Comparison of ENCODE assay signal across 15 mouse cellular contexts in the genomic region with DNA sequence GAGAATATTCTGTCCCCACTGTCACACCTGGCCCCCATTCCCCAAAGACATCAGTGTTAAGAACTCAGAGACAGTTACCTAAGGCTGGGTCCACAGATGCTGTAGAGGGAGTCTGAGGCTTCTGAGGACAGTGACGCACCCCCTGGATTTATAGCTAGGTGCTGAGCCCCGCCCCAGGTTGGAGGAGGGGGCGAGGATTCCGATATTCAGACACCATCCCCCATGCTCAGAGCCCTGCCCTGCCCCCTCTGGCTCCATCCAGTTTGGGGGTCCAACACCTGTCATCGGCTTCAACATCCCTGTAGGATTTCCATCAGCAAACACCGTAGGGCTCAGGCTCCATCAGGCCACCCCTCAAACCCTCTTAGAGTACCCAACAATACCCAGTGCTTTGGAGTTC. TPM values are rescaled to one million over a fixed set of nuclear protein-coding genes. Genes with fewer than 3 reads are reported as not detected.
DNase-seq lines count a peak whose midpoint lies in the region; ATAC-seq and TF ChIP-seq lines count a peak whose summit lies in the region.
"Had no signal": no experiment of that assay in that cellular context is flagged by ENCODE, and none has a peak within 500 bp of the region (broad histone marks: within the 10 kb centered on the region; RNA-seq: fewer than 3 reads in every experiment).

No protein-coding gene starts in this region.

- no peak overlapping the region for H3K4me2 ChIP-seq in forebrain, embryonic 13.5 days
- no peak overlapping the region for H3K4me2 ChIP-seq in forebrain, postnatal 0 days (ENCODE audit: low read depth)
- H3K4me2 ChIP-seq in midbrain, embryonic 12.5 days (replicated peaks): no peak overlapping the region
- no peak overlapping the region for H3K4me2 ChIP-seq in midbrain, embryonic 15.5 days
- peak overlapping the region; percentile 30 for H3K4me2 ChIP-seq in heart, embryonic 16.5 days (ENCODE audit: low read depth, low read length)
- peak overlapping the region; percentile 63 for H3K4me2 ChIP-seq in myocyte (ENCODE audit: low read depth)
- no peak overlapping the region for H3K4me2 ChIP-seq in liver, postnatal 0 days (ENCODE audit: low read depth, low read length)
- H3K4me2 ChIP-seq: liver, embryonic 13.5 days had no signal

- no peaks in the 10 kb centered on the region for H3K79me2 ChIP-seq in myocyte (ENCODE audit: control insufficient read depth, insufficient read depth)

- no peak for DNase-seq in forebrain, postnatal 0 days
- DNase-seq in liver, postnatal 0 days: no peak
- DNase-seq in gastrocnemius, postnatal 14 days: no peak
- DNase-seq: adrenal gland, postnatal 25 days; cerebellum, postnatal 36 days; kidney, adult 11 months; kidney, postnatal 4 days; liver, embryonic 13.5 days; right cerebral cortex, postnatal 25 days had no signal

- no peaks in the 10 kb centered on the region for H3K36me3 ChIP-seq in forebrain, embryonic 13.5 days (ENCODE audit: poor library complexity, severe bottlenecking)
- no peaks in the 10 kb centered on the region for H3K36me3 ChIP-seq in forebrain, postnatal 0 days (ENCODE audit: insufficient read depth)
- H3K36me3 ChIP-seq in midbrain, embryonic 12.5 days: no peaks in the 10 kb centered on the region
- H3K36me3 ChIP-seq in midbrain, embryonic 15.5 days (replicated peaks): no peaks in the 10 kb centered on the region
- H3K36me3 ChIP-seq in heart, embryonic 16.5 days (ENCODE audit: control insufficient read depth, insufficient read depth): peaks cover 12% of the 10 kb centered on the region
- H3K36me3 ChIP-seq in myocyte (ENCODE audit: control insufficient read depth, insufficient read depth): peaks cover 3% of the 10 kb centered on the region
- H3K36me3 ChIP-seq in liver, postnatal 0 days (replicated peaks; ENCODE audit: insufficient read depth, low read length): no peaks in the 10 kb centered on the region
- H3K36me3 ChIP-seq: liver, embryonic 13.5 days had no signal

- no peak overlapping the region for H3K27ac ChIP-seq in forebrain, embryonic 13.5 days
- no peak overlapping the region for H3K27ac ChIP-seq in forebrain, postnatal 0 days (ENCODE audit: low read depth, low read length)
- no peak overlapping the region for H3K27ac ChIP-seq in midbrain, embryonic 12.5 days (replicated peaks)
- no peak overlapping the region for H3K27ac ChIP-seq in midbrain, embryonic 15.5 days
- H3K27ac ChIP-seq in heart, embryonic 16.5 days (ENCODE audit: low read length): peak overlapping the region; percentile 94
- no peak overlapping the region for H3K27ac ChIP-seq in liver, postnatal 0 days (ENCODE audit: low read depth)
- H3K27ac ChIP-seq: liver, embryonic 13.5 days had no signal

- peaks cover 18% of the 10 kb centered on the region for H3K4me1 ChIP-seq in forebrain, embryonic 13.5 days
- no peaks in the 10 kb centered on the region; the same call in 1 of the 2 replicates for H3K4me1 ChIP-seq in forebrain, postnatal 0 days (ENCODE audit: insufficient read depth)
- peaks cover 19% of the 10 kb centered on the region for H3K4me1 ChIP-seq in midbrain, embryonic 12.5 days
- H3K4me1 ChIP-seq in midbrain, embryonic 15.5 days: 0 out of 2 replicates have a peak, but pooled peaks cover 4% of the 10 kb centered on the region
- H3K4me1 ChIP-seq in heart, embryonic 16.5 days (ENCODE audit: control insufficient read depth, insufficient read depth, low read length): peaks cover 59% of the 10 kb centered on the region
- peaks cover 1% of the 10 kb centered on the region; the same call in 1 of the 2 replicates for H3K4me1 ChIP-seq in liver, postnatal 0 days (ENCODE audit: insufficient read depth)

- 62% methylated on average over 6 of the region's 6 CpGs for WGBS in forebrain, embryonic 13.5 days
- WGBS in forebrain, postnatal 0 days: 67% methylated on average over 6 of the region's 6 CpGs
- WGBS in midbrain, embryonic 12.5 days: 57% methylated on average over 6 of the region's 6 CpGs
- WGBS in midbrain, embryonic 15.5 days: 68% methylated on average over 6 of the region's 6 CpGs
- WGBS in heart, embryonic 16.5 days: 38% methylated on average over 6 of the region's 6 CpGs
- 64% methylated on average over 6 of the region's 6 CpGs for WGBS in liver, postnatal 0 days (ENCODE audit: insufficient replicate concordance)

- peaks cover 8% of the 10 kb centered on the region; the same call in 1 of the 2 replicates for H3K27me3 ChIP-seq in forebrain, embryonic 13.5 days
- peaks cover 7% of the 10 kb centered on the region; the same call in 1 of the 2 replicates for H3K27me3 ChIP-seq in forebrain, postnatal 0 days (ENCODE audit: insufficient read depth, low read length)
- H3K27me3 ChIP-seq in midbrain, embryonic 12.5 days: peaks cover 12% of the 10 kb centered on the region
- 0 out of 2 replicates have a peak, but pooled peaks cover 4% of the 10 kb centered on the region for H3K27me3 ChIP-seq in midbrain, embryonic 15.5 days (replicated peaks)
- no peaks in the 10 kb centered on the region for H3K27me3 ChIP-seq in heart, embryonic 16.5 days (ENCODE audit: control insufficient read depth, insufficient read depth, low read length)
- H3K27me3 ChIP-seq in myocyte (ENCODE audit: control insufficient read depth, insufficient read depth, insufficient read length): no peaks in the 10 kb centered on the region
- peaks cover 7% of the 10 kb centered on the region; the same call in 1 of the 2 replicates for H3K27me3 ChIP-seq in liver, postnatal 0 days (ENCODE audit: insufficient read depth, low read length)

- intact Hi-C loops in gastrocnemius, postnatal 14 days (cut with DNase I; ENCODE audit: low total_unique reads): no loop called here

- 0 out of 2 replicates have a peak overlapping the region, but pooled peaks have one; percentile 5 for H3K9ac ChIP-seq in forebrain, embryonic 13.5 days
- no peak overlapping the region for H3K9ac ChIP-seq in forebrain, postnatal 0 days
- H3K9ac ChIP-seq in midbrain, embryonic 12.5 days (replicated peaks): no peak overlapping the region
- H3K9ac ChIP-seq in midbrain, embryonic 15.5 days: no peak overlapping the region
- peak overlapping the region; percentile 63 for H3K9ac ChIP-seq in heart, embryonic 16.5 days (ENCODE audit: low read length)
- H3K9ac ChIP-seq in liver, postnatal 0 days (replicated peaks): no peak overlapping the region
- H3K9ac ChIP-seq: liver, embryonic 13.5 days had no signal

- no peaks in the 10 kb centered on the region for H3K9me3 ChIP-seq in forebrain, embryonic 13.5 days (replicated peaks)
- no peaks in the 10 kb centered on the region for H3K9me3 ChIP-seq in forebrain, postnatal 0 days (ENCODE audit: low read length)
- no peaks in the 10 kb centered on the region for H3K9me3 ChIP-seq in midbrain, embryonic 12.5 days
- H3K9me3 ChIP-seq in midbrain, embryonic 15.5 days: no peaks in the 10 kb centered on the region
- H3K9me3 ChIP-seq in heart, embryonic 16.5 days (replicated peaks; ENCODE audit: control insufficient read depth, low read length): no peaks in the 10 kb centered on the region
- no peaks in the 10 kb centered on the region for H3K9me3 ChIP-seq in liver, postnatal 0 days (ENCODE audit: low read length)
- H3K9me3 ChIP-seq: liver, embryonic 13.5 days had no signal

- ATAC-seq in forebrain, embryonic 13.5 days: no peak
- ATAC-seq in forebrain, postnatal 0 days: no peak
- ATAC-seq in midbrain, embryonic 12.5 days (ENCODE audit: low FRiP score, low read depth): peak; percentile 21
- no peak for ATAC-seq in midbrain, embryonic 15.5 days (replicated peaks)
- peak; percentile 11; the same call in 1 of the 2 replicates for ATAC-seq in heart, embryonic 16.5 days (replicated peaks; ENCODE audit: extremely low read depth, insufficient read depth, low FRiP score)
- no peak for ATAC-seq in liver, postnatal 0 days
- ATAC-seq: midbrain, embryonic 16.5 days had no signal

- H3ac ChIP-seq in myocyte (ENCODE audit: control insufficient read depth, insufficient read length): no peak overlapping the region

- TF ChIP-seq CTCF in forebrain, postnatal 0 days (IDR thresholded peaks at IDR 0.05; ENCODE audit: low read depth): no peak
- no peak for TF ChIP-seq CTCF in liver, postnatal 0 days (IDR thresholded peaks at IDR 0.05; ENCODE audit: low read depth)

- peak; percentile 69 for TF ChIP-seq POLR2A in myocyte (IDR thresholded peaks at IDR 0.05; ENCODE audit: insufficient read length, low read depth)

- no peak for TF ChIP-seq EP300 in liver, postnatal 0 days (IDR thresholded peaks at IDR 0.05; ENCODE audit: low read depth)

- no peak overlapping the region for H3K4me3 ChIP-seq in forebrain, embryonic 13.5 days
- no peak overlapping the region for H3K4me3 ChIP-seq in forebrain, postnatal 0 days (ENCODE audit: low read depth, low read length)
- H3K4me3 ChIP-seq in midbrain, embryonic 12.5 days: no peak overlapping the region
- no peak overlapping the region for H3K4me3 ChIP-seq in midbrain, embryonic 15.5 days
- H3K4me3 ChIP-seq in heart, embryonic 16.5 days (ENCODE audit: low read length): no peak overlapping the region
- peak overlapping the region; percentile 36 for H3K4me3 ChIP-seq in myocyte
- no peak overlapping the region for H3K4me3 ChIP-seq in liver, postnatal 0 days (ENCODE audit: low read depth, low read length)
- H3K4me3 ChIP-seq: liver, embryonic 13.5 days had no signal

RNA-seq across cellular contexts. Expression of gene Tnnt1, which starts 0.3 kb away (rescaled TPM):
- polyA plus RNA-seq in forebrain, embryonic 13.5 days (2015; fragmentation: Nextera tagmentation; extraction: Ambion mirVana): 3.9 and 5.7 TPM in 2 replicates
- total RNA-seq in forebrain, postnatal 0 days (2014; rRNA removed): 0.77 and 2.9 TPM in 2 replicates
- polyA plus RNA-seq in forebrain, postnatal 0 days (2015; fragmentation: Nextera tagmentation; extraction: Ambion mirVana): 3.4 and 3.9 TPM in 2 replicates
- 10.9 and 11.1 TPM in 2 replicates for polyA plus RNA-seq in midbrain, embryonic 12.5 days (2016; fragmentation: Nextera tagmentation; extraction: Ambion mirVana)
- polyA plus RNA-seq in midbrain, embryonic 15.5 days (2015; fragmentation: Nextera tagmentation; extraction: Ambion mirVana): 4.1 and 4.3 TPM in 2 replicates
- 170 and 190 TPM in 2 replicates for polyA plus RNA-seq in heart, embryonic 16.5 days (2015; fragmentation: Nextera tagmentation; extraction: Ambion mirVana)
- polyA plus RNA-seq in myocyte (2012; fragmentation: generic; extraction: Trizol): 1,403 TPM
- 5.3 and 11.2 TPM in 2 replicates for polyA plus RNA-seq in liver, postnatal 0 days (2015; fragmentation: Nextera tagmentation; extraction: Ambion mirVana)
- total RNA-seq in gastrocnemius, postnatal 14 days (2021): 100 to 1,000 TPM; 355 to 658 TPM

RNA-seq across cellular contexts. Expression of gene Tnni3, which starts 8.2 kb away (rescaled TPM):
- 0.89 and 4.9 TPM in 2 replicates for polyA plus RNA-seq in forebrain, embryonic 13.5 days (2015; fragmentation: Nextera tagmentation; extraction: Ambion mirVana)
- 0.62 and 3.6 TPM in 2 replicates for total RNA-seq in forebrain, postnatal 0 days (2014; rRNA removed)
- polyA plus RNA-seq in forebrain, postnatal 0 days (2015; fragmentation: Nextera tagmentation; extraction: Ambion mirVana): 0.89 and 1.2 TPM in 2 replicates
- 1.9 and 3.3 TPM in 2 replicates for polyA plus RNA-seq in midbrain, embryonic 12.5 days (2016; fragmentation: Nextera tagmentation; extraction: Ambion mirVana)
- 1.4 and 3.5 TPM in 2 replicates for polyA plus RNA-seq in midbrain, embryonic 15.5 days (2015; fragmentation: Nextera tagmentation; extraction: Ambion mirVana)
- polyA plus RNA-seq in heart, embryonic 16.5 days (2015; fragmentation: Nextera tagmentation; extraction: Ambion mirVana): 3,783 and 3,984 TPM in 2 replicates
- polyA plus RNA-seq in myocyte (2012; fragmentation: generic; extraction: Trizol): 13.3 TPM
- polyA plus RNA-seq in liver, postnatal 0 days (2015; fragmentation: Nextera tagmentation; extraction: Ambion mirVana): 0.27 and 0.46 TPM in 2 replicates
- total RNA-seq in gastrocnemius, postnatal 14 days (2021): 1 to 10 TPM in 1 of 2 experiments, under 1 TPM in 1; 0.75 to 1.7 TPM

RNA-seq across cellular contexts. Expression of gene Ppp1r12c, which starts 14.4 kb away (rescaled TPM):
- polyA plus RNA-seq in forebrain, embryonic 13.5 days (2015; fragmentation: Nextera tagmentation; extraction: Ambion mirVana): 33.8 and 36.8 TPM in 2 replicates
- total RNA-seq in forebrain, postnatal 0 days (2014; rRNA removed): 94.2 and 100 TPM in 2 replicates
- polyA plus RNA-seq in forebrain, postnatal 0 days (2015; fragmentation: Nextera tagmentation; extraction: Ambion mirVana): 27.8 and 35.1 TPM in 2 replicates
- polyA plus RNA-seq in midbrain, embryonic 12.5 days (2016; fragmentation: Nextera tagmentation; extraction: Ambion mirVana): 61.2 and 67.3 TPM in 2 replicates
- polyA plus RNA-seq in midbrain, embryonic 15.5 days (2015; fragmentation: Nextera tagmentation; extraction: Ambion mirVana): 50.3 and 51.3 TPM in 2 replicates
- 28.6 and 39.8 TPM in 2 replicates for polyA plus RNA-seq in heart, embryonic 16.5 days (2015; fragmentation: Nextera tagmentation; extraction: Ambion mirVana)
- polyA plus RNA-seq in myocyte (2012; fragmentation: generic; extraction: Trizol): 39.0 TPM
- polyA plus RNA-seq in liver, postnatal 0 days (2015; fragmentation: Nextera tagmentation; extraction: Ambion mirVana): 14.9 and 15.6 TPM in 2 replicates
- 10 to 100 TPM; 25.3 to 36.8 TPM for total RNA-seq in gastrocnemius, postnatal 14 days (2021)

RNA-seq across cellular contexts. Expression of gene Dnaaf3, which starts 16.4 kb away (rescaled TPM):
- polyA plus RNA-seq in forebrain, embryonic 13.5 days (2015; fragmentation: Nextera tagmentation; extraction: Ambion mirVana): 1.4 and 2.0 TPM in 2 replicates
- total RNA-seq in forebrain, postnatal 0 days (2014; rRNA removed): 0.62 and 2.2 TPM in 2 replicates
- 1.3 and 2.0 TPM in 2 replicates for polyA plus RNA-seq in forebrain, postnatal 0 days (2015; fragmentation: Nextera tagmentation; extraction: Ambion mirVana)
- 1.9 and 2.1 TPM in 2 replicates for polyA plus RNA-seq in midbrain, embryonic 12.5 days (2016; fragmentation: Nextera tagmentation; extraction: Ambion mirVana)
- 2.3 and 2.8 TPM in 2 replicates for polyA plus RNA-seq in midbrain, embryonic 15.5 days (2015; fragmentation: Nextera tagmentation; extraction: Ambion mirVana)
- 1.1 and 1.3 TPM in 2 replicates for polyA plus RNA-seq in heart, embryonic 16.5 days (2015; fragmentation: Nextera tagmentation; extraction: Ambion mirVana)
- 2.2 TPM for polyA plus RNA-seq in myocyte (2012; fragmentation: generic; extraction: Trizol)
- polyA plus RNA-seq in liver, postnatal 0 days (2015; fragmentation: Nextera tagmentation; extraction: Ambion mirVana): 0.05 and 0.17 TPM in 2 replicates
- total RNA-seq in gastrocnemius, postnatal 14 days (2021): under 1 TPM; 0.08 to 0.20 TPM

RNA-seq across cellular contexts. Expression of gene Syt5, which starts 31.5 kb away (rescaled TPM):
- 64.0 and 86.3 TPM in 2 replicates for polyA plus RNA-seq in forebrain, embryonic 13.5 days (2015; fragmentation: Nextera tagmentation; extraction: Ambion mirVana)
- total RNA-seq in forebrain, postnatal 0 days (2014; rRNA removed): 170 and 231 TPM in 2 replicates
- polyA plus RNA-seq in forebrain, postnatal 0 days (2015; fragmentation: Nextera tagmentation; extraction: Ambion mirVana): 301 and 305 TPM in 2 replicates
- polyA plus RNA-seq in midbrain, embryonic 12.5 days (2016; fragmentation: Nextera tagmentation; extraction: Ambion mirVana): 30.9 and 33.8 TPM in 2 replicates
- polyA plus RNA-seq in midbrain, embryonic 15.5 days (2015; fragmentation: Nextera tagmentation; extraction: Ambion mirVana): 155 and 162 TPM in 2 replicates
- 1.9 and 3.4 TPM in 2 replicates for polyA plus RNA-seq in heart, embryonic 16.5 days (2015; fragmentation: Nextera tagmentation; extraction: Ambion mirVana)
- 0.22 TPM for polyA plus RNA-seq in myocyte (2012; fragmentation: generic; extraction: Trizol)
- 0.09 TPM in 2 replicates for polyA plus RNA-seq in liver, postnatal 0 days (2015; fragmentation: Nextera tagmentation; extraction: Ambion mirVana)
- total RNA-seq in gastrocnemius, postnatal 14 days (2021): under 1 TPM in 1 of 2 experiments, not detected in 1; 0.13 TPM

Comparison
In these comparisons a context has a peak if more than half of its experiments do, and no peak if none do; other contexts are left out.
1. ATAC-seq: peak in midbrain, embryonic 12.5 days (single experiment) and heart, embryonic 16.5 days (single experiment); none in forebrain, embryonic 13.5 days (single experiment), forebrain, postnatal 0 days (single experiment), midbrain, embryonic 15.5 days (single experiment) and liver, postnatal 0 days (single experiment).
2. H3K9ac ChIP-seq: peak in forebrain, embryonic 13.5 days (single experiment) and heart, embryonic 16.5 days (single experiment); none in forebrain, postnatal 0 days (single experiment), midbrain, embryonic 12.5 days (single experiment), midbrain, embryonic 15.5 days (single experiment) and liver, postnatal 0 days (single experiment).
3. H3K4me2 ChIP-seq: peak in heart, embryonic 16.5 days (single experiment) and myocyte (single experiment); none in forebrain, embryonic 13.5 days (single experiment), forebrain, postnatal 0 days (single experiment), midbrain, embryonic 12.5 days (single experiment), midbrain, embryonic 15.5 days (single experiment) and liver, postnatal 0 days (single experiment).
4. RNA of gene Tnnt1, which starts 0.3 kb away (polyA plus RNA-seq): 1,403 TPM in myocyte (single experiment) and 170 to 190 TPM in heart, embryonic 16.5 days; 10.9 to 11.1 TPM in midbrain, embryonic 12.5 days, 5.3 to 11.2 TPM in liver, postnatal 0 days, 4.1 to 4.3 TPM in midbrain, embryonic 15.5 days, 3.4 to 3.9 TPM in forebrain, postnatal 0 days and 3.9 to 5.7 TPM in forebrain, embryonic 13.5 days; every median in the first group is over 10 times any median in the second.
5. RNA of gene Tnni3, which starts 8.2 kb away (polyA plus RNA-seq): 3,783 to 3,984 TPM in heart, embryonic 16.5 days; 13.3 TPM in myocyte (single experiment), 1.9 to 3.3 TPM in midbrain, embryonic 12.5 days, 1.4 to 3.5 TPM in midbrain, embryonic 15.5 days, 0.89 to 1.2 TPM in forebrain, postnatal 0 days, 0.89 to 4.9 TPM in forebrain, embryonic 13.5 days and 0.27 to 0.46 TPM in liver, postnatal 0 days; every median in the first group is over 100 times any median in the second.